Mouse (Mus musculus) adrenal gland, adult (tissue): Measurements from ENCODE around the gene Zscan10.
"Not testable (repeated sequence)": the region's sequence is repeated elsewhere in the genome, so short reads cannot be mapped to it uniquely, and the experiment has no call there.

ENCODE experiments used
- DNase-seq, 2 experiments: peaks; one replicate each; pipeline ENCODE4 v3.0.0; 2022 to 2023; ENCODE audit warnings: low spot score in 1 of 2; ENCODE audit not compliant: inconsistent age in 2 of 2

Zscan10 gene

DNA sequence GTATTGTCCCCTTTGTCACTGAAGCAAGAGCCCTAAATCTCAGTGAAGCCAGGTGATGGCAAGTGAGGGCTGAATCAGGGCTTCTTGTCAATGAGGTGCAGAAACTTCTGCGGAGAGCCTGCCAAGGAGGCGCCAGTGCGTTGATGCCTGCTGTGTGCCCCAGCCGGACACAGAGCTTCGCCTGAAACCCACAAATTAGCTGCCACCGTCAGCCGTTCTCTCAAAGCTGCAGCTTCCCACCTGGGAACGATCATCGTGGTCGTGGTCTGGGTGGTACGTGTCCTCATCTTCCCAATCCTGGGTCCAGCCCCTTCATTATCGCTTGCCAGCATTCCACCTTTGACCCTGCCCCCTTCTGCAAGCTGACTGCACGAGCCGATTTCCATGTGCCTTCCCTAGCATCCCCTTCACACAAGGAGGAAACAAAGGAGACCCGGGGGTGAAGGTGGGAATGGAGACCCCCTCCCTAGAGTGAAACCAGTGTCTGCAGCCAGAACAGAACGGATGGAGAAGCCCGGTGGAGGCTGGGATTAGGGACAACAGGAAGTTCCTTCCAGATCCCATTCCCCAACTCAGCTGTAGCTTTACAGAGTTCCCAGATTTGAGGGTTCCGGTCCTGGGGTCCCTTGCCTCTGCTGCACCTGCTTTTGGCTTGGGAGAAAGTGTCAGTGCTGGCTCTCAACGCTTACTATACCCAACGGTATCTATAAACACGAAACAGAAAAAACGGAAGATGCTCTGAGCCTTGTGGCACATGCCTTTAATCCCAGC, 14.8 kb upstream of the Zscan10 start:
- peak; percentile 58 to 83 for DNase-seq

DNA sequence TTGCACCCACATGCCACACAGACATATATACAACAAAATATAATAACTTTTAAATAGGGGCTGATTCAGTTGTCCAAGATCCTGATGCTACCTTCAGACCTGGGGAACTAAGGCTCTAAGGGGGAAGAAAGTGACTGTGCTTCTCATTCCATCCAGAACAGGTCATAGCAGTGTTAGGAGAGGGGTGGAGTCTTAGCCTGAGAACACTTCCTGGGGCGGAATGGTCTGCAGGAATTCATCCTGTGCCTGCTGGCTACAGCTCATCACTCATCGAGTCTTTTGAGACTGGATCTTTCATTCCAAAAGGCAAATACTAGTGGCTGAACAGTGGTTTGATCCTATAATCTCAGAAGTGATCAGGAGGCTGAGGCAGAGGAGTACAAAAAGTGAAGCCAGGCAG, 13.4 kb upstream of the Zscan10 start:
- no peak for DNase-seq

DNA sequence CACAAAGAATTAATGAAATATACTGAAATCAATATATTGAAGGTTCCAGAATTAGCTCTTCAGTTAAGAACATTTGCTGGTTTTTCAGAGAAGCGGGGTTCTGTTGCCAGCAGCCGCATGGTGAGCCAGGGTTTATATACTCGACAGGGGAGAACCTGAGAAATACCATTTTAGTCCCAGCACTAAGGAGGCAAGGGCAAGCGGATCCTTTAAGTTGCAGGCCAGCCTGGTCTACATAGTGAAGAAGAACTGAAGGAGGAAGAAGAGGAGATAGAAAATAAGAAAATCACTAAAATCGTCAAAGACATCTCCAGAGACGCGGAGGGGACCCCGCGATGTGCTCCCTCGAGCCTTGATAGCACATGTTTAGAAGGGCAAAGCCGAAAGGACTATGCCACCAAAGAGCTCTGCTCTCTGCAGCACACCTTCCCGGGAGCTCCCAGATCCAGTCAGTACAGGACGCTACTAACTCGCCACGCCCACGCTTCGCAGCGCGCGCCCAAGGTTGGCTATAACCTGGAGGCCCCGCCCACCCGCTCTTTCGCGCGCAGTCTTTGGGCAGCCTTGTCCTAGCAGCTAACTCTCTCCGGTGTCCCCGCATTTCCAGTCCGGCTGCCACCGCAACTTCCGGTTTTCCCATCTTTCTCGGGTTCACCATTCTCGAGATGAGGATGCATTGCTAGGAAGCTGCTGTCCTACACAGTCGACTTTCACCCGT, 8.3 kb upstream of the Zscan10 start:
- DNase-seq: peak; percentile 97 to 98

DNA sequence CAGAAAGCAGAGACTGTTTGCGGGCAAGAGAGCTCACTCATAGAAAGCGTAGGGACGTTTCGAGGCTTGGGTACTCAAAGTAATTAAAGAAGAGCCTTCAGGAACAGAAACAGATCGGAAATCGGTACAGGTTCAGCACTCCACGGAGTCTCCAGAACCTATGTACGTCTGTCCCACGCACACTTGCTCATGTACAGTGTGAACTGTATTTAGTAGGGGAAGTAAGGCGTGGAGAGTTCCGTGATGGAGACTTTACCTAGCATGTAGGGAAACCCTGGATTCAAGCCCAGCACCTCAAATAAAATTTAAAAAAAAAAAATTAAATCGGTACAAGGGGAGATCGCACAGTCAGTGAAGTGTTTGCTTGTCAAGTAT, 7.7 kb upstream of the Zscan10 start:
- DNase-seq: no peak

DNA sequence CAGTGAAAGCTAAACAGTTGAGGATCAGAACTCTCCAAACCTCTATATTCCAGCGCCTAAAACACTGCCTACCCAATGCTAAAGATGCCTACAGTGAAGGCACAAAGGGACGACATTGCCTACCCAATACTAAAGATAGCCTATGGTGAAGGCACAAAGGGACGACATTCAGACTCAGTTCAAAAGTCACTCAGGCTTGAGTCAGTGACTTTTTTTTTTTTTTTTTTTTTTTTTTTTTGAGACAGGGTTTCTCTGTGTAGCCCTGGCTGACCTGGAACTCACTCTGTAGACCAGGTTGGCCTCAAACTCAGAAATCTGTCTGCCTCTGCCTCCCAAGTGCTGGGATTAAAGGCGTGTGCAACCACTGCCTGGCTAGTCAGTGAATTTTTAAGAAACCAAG, 5.5 kb upstream of the Zscan10 start:
- not testable (repeated sequence) for DNase-seq

DNA sequence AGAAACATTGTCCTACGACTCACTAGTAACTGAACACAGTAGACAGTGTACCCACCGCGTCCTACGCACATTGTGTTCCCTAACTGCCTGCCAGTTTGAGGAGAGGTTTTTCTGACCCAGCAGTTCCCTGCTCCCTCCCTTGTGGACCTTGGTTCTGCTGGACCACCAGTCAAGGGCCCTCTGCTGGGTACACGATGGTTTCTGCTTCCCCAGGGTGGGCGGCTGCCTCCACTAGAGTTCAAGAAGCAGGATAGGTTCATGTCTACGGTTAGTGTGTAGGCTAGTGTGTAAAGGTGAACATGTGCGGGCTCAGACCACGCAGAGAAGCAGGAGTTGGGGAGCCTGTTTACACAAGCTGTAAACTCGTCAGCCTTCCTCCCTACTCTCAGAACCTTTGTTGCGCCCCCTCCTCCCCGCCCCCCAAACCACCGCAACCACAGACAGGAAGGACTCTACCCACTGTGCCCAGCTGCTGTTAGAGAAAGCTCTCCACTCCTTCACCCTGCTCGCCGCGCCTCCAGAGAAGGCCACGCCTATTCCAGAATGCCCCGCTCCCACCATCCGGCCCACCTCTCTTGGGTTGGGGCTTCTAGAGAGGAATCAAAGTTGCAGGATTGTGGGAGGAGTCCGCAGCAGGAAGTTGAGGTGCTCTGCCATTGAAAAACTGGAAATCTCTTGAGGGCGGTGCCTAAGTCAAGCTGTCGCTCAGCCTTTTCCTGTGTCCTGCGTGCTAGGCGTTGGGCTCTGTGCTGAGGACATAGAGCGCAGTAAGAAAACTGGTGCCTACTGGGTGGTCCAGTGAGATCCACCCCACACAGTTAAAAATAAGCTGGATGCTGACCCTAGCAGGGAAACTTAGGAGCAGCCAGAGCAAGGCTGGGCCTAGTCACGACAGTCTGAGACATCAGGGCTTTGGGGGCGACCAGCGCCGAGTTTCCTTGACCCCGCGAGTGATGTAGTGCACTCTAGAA, 1.8 kb upstream of the Zscan10 start, which contains the start of gene Zfp13:
TSS of gene Zfp13 (minus strand) at position 906 of the 971 bp plus-strand sequence.
- peak; percentile 93 to 96 for DNase-seq

DNA sequence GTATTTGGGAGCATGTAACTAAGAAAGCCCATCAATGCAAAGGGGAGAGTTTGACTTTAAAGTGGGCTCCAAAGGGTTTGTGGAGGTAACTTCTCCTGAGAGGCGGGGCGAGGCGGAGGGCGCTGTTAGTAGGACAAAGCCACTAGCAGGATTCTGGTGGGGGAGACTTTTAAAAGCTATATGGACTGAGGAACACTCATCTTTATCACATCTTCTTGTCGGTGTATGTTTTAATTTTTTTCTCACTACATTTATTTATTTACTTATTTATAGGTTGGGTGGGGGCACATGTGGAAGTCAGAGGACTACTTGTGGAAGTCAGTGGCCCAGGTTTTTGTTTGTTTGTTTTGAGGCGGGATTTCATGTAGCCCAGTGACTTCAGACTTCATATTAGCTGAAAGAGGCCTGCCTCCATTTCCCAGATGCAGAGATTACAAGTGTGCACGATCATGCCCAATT, 1.0 kb upstream of the Zscan10 start:
- no peak for DNase-seq

DNA sequence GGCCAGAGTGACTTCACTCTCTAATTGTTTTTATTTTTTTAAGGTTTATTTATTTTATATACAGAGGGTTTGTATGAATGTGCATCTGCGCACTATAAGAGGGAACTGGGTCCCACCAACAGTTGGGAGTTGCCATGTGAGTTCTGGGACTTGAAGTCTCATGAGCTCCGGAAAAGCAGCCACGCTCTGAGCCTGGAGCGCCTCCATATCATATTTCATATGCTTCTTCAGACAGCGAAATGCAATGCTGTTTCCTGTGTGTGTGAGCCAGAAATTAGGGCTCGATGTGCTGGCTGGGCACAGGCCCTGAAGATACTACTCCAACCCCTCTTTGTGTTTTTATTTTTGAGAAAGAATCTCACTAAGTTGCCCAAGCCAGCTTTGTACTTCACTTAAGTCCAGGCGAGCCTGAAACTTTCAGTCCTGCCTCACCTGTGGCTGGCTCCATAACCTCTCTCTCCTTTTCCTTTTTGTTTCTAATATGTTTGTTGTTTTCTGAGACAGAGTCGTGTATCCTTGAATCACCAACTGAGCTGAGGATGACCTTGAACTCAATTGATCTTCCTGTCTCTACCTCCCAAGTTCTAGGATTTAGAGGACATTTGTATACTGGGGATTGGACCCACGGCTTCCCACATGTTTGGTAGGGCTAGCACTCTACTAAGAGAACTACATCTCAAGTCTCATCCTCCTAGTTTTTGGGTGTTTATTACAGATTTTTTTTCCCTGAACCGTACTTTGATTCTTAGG, 1.4 kb downstream of the Zscan10 start:
- DNase-seq: no peak

DNA sequence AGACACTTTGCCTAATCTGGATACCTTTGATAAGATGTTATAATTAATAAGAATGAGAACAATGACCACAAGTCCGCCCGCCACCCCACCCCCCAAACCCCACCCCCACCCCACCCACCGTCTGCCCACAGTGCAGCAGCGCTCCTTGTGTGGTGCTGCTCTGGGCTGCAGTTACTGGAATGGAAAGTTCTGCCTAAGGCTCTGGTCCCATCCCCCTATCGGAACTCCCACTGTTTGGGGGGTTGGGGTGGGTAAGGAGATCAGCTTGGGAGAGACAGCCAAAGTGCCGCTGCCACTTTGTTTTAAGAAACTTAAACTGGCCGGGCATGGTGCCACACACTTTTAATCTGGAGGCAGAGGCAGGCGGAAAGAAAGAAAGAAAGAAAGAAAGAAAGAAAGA, 2.4 kb downstream of the Zscan10 start:
- DNase-seq: no peak

DNA sequence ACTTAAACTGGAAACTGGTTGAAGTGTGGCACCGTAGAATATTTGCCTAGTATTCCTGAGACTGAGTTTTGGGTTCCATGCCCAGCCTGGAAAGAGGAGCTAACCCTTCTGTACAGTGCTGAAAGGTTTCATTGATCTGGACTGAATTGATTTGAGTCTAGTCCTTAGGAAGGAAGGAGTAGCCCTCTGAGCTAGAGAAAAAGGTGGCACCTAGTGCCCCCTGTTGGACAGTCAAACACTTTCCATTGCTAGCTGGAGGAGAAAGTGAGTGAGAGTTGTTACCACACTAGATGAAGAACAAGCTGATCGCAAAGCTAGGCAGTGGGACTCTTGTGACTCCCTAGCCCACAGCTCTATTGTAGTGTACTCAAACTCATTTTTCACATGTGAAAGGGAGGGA, 2.9 kb downstream of the Zscan10 start:
- DNase-seq: peak; percentile 32 to 66

DNA sequence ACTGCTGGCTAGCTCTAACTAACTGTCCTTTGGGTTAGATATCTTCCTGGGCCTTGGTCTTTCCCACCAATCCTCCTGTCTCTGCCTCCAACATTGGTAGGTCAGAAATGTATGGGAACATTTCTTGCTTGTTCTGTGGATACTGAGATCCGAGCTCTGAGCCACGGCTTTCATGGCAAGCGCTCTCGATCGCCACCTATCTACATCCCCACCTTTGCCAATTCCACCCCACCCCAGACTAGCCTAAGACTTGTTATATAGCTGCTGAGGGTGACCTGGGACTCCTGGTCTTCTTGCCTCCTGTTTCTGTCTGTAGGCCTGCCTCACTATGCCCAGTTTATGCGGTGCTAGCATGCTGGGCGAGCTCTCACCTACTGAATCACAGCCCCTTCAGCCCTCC, 3.7 kb downstream of the Zscan10 start:
- no peak for DNase-seq

DNA sequence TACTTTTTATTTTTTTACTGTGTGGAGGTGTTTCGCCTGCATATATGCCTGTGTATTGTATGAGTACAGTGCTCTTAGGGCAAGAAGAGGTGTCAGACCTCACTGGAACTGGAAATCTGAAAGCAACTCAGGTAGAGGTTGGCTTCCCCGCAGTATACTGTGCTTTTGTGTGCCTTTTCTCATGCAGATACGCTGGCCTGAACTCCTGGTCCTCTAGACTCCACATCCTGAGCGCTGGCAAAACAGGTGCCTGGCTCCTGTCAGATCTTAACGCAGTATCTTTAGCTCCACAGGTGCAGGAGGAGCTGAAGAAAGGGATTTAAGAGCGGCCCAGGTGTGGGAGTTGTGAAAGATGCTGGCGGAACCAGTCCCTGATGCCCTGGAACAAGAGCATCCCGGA, 4.6 kb downstream of the Zscan10 start:
- DNase-seq: no peak

DNA sequence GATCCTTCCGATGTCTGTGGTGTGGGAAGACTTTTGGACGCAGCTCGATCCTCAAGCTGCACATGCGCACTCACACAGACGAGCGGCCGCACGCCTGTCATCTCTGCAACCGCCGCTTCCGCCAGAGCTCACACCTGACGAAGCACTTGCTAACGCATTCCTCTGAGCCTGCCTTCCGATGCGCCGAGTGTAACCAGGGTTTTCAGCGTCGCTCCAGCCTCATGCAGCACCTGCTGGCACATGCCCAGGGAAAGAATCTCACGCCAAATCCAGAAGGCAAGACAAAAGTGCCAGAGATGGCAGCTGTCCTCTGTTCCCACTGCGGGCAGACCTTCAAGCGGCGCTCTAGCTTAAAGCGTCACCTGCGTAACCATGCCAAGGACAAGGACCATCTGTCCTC, 9.0 kb downstream of the Zscan10 start:
- no peak for DNase-seq

DNA sequence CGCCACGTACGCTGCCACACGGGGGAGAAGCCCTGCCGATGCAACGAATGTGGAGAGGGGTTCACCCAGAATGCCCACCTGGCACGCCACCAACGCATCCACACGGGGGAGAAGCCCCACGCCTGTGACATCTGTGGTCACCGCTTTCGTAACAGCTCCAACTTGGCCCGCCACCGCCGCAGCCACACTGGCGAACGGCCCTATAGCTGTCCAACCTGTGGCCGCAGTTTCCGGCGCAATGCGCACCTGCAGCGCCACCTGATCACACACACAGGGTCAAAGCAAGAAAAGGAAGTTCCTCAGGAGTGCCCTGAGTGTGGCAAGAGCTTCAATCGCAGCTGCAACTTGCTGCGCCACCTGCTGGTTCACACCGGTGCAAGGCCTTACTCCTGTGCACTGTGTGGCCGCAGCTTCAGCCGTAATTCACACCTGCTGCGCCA, 9.7 kb downstream of the Zscan10 start:
- DNase-seq: peak; percentile 36 to 76

DNA sequence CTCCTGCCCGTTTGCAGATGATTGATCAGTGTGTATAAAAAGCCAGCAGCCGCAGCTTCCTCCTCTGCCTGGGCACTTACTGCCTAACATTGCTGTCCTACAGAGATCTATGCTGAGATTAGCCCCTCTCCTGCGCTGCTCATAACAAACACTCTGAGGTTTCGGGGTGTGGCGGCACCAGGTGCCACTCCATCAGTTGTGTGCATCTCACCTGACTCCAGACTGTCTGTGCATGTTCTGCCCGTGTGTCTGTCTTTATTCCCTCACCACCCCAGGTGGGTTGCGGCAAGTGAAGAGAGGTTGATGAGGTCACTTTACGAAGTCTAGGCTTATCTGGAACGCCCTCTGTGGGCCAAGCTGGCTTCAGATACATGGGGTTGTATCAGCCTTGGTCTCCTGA, 16.4 kb downstream of the Zscan10 start:
- no peak for DNase-seq

DNA sequence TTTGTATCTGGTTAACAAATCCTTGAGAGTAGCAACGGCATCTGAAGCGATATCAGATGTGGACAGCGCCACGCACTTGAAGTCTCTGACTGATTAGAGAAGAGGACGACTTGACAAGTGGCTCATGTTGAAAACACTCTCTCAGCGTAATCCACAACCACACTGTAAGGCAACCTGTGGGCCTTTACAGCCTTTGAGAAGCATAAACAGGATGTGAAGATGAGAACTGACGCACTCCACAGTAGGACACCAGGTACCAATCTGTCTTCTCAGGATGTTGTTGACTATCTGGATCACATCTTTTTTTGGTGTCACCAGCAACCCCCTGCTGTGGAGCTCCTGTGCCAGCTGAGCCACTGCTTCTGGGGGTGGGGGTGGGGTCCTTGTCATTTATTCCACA, 19.7 kb downstream of the Zscan10 start:
- DNase-seq: no peak

DNA sequence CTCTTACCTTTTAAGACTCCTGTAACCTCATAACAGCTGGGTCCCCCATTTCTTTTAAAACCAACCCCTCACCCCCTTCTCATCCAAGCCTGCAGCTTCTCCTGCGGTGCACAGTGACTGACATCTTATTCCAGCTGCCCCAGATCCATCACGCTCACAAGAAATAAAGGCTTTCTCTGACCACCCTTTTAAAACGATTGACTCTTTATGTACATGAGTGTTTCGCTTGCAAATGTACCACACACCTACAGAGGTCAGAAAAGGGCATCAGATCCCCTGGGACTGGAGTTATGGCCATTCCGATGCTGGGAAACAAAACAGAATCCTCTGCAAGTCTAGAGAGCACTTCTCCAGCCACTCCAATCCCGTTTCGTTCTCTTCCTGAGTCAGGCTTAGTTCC, 27.2 kb downstream of the Zscan10 start:
- no peak for DNase-seq

DNA sequence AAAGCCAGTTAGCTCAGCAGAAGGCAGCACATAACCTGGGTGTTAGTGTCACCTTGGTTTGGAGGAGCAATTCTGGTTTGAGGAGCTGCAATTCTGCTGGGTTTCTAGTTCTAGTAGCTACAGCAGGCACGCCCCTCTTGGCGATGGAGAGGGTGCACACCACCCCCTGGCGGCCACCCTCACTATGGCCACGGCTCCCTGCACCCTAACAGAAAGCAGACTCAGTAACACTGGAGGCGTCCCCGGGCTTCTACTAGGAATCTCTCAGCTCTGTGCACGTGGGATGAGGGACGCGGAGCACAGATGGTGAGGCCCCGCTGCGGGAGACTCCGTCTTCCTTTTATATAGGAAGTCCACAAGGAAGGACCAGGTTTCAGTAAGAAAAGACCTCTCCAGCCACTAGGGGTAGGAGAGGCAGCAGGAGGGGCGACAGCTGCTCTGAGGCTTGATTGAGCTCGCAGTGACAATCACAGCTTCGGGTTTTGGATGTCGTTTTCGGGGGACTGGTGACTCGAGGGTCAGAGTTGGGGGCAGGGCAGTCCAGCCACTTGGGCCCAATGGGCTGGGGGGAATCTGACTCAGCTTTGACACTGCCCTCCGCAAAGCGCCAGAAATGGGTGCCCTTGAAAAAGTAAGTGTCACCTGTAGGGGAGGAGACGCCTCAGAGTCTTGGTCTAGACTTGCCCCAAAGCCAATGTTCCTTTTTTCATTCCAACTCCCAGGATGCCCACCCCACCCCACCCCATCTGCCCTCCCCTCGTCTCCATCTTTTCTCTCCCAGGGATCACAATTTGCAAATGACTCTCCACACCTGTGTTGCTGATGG, 29.8 kb downstream of the Zscan10 start:
- DNase-seq: peak; percentile 77 to 93

DNA sequence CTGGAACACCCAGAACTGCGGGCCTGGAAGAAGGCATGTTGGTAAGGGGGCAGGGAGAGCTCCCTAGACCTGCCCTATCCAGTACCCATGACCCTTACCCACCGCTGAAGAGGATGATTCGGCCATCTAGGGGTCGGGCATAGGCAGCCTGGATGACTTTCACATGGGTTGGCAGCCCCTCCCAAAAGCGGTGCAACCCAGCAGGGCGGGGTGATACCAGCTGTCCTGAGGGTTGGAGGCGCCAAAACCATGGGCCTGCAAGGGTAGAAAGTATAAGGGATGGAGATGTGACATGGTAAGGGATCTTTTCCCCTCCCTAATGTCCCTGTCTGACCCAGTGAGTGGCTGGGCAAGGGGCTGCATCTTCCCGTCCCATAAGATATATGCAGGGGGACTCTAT, 30.6 kb downstream of the Zscan10 start:
- DNase-seq: no peak
